Mouse (Mus musculus): Measurements from ENCODE around the gene Adam11. TPM values are rescaled to one million over a fixed set of nuclear protein-coding genes. Genes with fewer than 3 reads are reported as not detected.
A peak's percentile ranks its signal among the peaks of the same experiment; 100 is the strongest.

Gene Adam11
- polyA plus RNA-seq, 1 experiment from 2014 or later, result 0.20 TPM

DNA sequence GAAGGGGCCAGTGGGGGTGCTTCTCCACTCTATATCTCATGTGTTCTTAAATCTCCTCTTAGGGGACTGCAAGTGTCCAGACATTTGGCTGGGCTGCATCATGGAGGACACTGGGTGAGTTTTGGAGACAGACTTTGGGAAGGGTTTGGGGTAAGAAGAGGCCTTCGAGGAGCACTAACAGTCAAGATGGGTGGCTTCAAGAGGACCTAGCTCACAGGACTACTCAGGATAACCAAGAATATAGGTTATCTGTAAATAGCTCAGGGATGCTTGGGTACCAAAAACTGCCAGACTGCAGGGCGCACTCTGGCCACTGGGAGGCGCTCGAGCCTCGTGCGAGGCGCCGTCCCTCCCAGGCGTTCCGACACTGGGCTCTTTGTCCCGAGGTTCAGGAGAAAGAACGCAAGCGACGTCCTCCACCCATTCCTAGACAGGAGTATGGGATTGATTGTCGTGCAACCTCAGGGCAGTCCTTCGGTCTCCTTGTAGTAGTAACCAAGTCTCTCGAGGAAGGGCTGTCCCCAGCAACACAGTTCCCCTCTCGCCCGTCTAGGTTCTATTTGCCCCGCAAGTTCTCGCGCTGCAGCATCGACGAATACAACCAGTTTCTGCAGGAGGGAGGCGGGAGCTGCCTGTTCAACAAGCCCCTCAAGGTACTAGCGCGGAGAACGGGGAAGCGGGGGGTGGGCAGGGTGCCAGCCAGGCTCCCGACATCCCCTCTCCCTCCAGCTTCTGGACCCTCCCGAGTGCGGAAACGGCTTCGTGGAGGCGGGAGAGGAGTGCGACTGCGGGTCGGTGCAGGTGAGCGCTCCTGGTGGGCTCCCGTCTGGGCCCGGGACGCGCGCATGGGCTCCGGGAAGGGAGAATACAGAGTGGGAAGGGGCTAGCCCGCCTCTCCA is 12.7 kb downstream of the Adam11 start:
- Histone ChIP-seq H3K9ac (replicated peaks) (no peak overlapping the region), H3K4me3 (ENCODE audit: low read depth, low read length) (peak overlapping the region; percentile 49), H3K4me1 (ENCODE audit: insufficient read depth) (peaks cover 6% of the 10 kb centered on the region), H3K27me3 (ENCODE audit: insufficient read depth, low read length) (peaks cover 37% of the 10 kb centered on the region), H3K36me3 (replicated peaks; ENCODE audit: insufficient read depth, low read length) (no peaks in the 10 kb centered on the region), H3K9me3 (ENCODE audit: low read length) (no peaks in the 10 kb centered on the region), H3K27ac (ENCODE audit: low read depth) (peak overlapping the region; percentile 48), H3K4me2 (ENCODE audit: low read depth, low read length) (peak overlapping the region; percentile 77)
- peak; percentile 85 for DNase-seq
- TF ChIP-seq EP300 (IDR thresholded peaks at IDR 0.05; ENCODE audit: low read depth) (no peak), CTCF (IDR thresholded peaks at IDR 0.05; ENCODE audit: low read depth) (peak; percentile 98)
- under 1% methylated on average over 45 of the region's 46 CpGs for WGBS (ENCODE audit: insufficient replicate concordance)
- peak; percentile 51 for ATAC-seq

DNA sequence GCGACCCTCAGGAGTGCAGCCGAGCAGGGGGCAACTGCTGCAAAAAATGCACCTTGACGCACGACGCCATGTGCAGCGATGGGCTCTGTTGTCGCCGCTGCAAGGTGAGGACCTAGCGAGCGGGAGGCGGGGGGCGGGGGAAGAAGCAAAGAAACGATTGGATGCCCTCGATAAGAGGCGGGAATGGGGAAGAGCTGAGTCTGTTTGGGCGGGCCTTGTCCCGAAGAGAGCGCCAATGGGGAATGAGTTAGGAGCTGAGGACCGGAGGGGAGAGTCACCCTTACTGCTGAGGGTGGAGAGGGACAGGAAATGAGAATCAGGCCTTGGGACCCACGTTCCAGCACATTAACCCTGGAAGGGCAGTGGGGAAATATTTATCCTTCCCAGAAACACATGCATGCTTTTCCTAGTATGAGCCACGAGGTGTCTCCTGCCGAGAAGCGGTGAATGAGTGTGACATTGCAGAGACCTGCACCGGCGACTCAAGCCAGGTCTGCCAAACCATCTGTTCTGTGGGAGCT is 13.4 kb downstream of the Adam11 start:
- no peaks in the 10 kb centered on the region for H3K36me3 ChIP-seq (replicated peaks; ENCODE audit: insufficient read depth, low read length)
- H3K27me3 ChIP-seq (ENCODE audit: insufficient read depth, low read length), result peaks cover 37% of the 10 kb centered on the region
- H3K4me3 ChIP-seq (ENCODE audit: low read depth, low read length), result peak overlapping the region; percentile 49
- peak; percentile 54 for TF ChIP-seq CTCF (IDR thresholded peaks at IDR 0.05; ENCODE audit: low read depth)
- no peak for TF ChIP-seq EP300 (IDR thresholded peaks at IDR 0.05; ENCODE audit: low read depth)
- peak overlapping the region; percentile 77 for H3K4me2 ChIP-seq (ENCODE audit: low read depth, low read length)
- peaks cover 7% of the 10 kb centered on the region for H3K4me1 ChIP-seq (ENCODE audit: insufficient read depth)
- 3% methylated on average over 25 of the region's 25 CpGs for WGBS (ENCODE audit: insufficient replicate concordance)
- DNase-seq (peak; percentile 68), ATAC-seq (peak; percentile 77)
- no peak overlapping the region for H3K27ac ChIP-seq (ENCODE audit: low read depth)
- H3K9ac ChIP-seq (replicated peaks), result no peak overlapping the region
- H3K9me3 ChIP-seq (ENCODE audit: low read length), result no peaks in the 10 kb centered on the region

DNA sequence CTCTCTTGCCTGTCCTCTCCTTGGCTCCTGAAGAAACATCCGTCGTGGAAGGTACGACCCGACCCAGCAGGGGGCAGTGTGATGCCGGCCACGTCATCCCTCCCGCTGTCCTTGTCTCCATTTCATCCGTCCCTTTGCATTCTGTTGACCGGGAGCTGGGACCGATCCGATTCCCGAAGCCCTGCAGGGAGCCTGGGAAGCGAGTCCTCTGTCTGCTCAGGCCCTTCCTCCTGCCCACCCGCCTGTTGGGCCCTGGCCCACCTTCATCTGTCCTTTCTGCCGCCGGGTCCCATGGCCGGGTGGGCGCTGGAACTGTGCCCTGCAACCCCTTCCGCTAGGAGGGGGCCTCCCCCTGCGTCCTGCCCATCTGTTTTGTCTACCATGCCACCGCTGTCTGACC is 16.4 kb downstream of the Adam11 start:
- H3K27me3 ChIP-seq (ENCODE audit: insufficient read depth, low read length), result peaks cover 28% of the 10 kb centered on the region
- peak; percentile 64 for DNase-seq
- peaks cover 9% of the 10 kb centered on the region for H3K4me1 ChIP-seq (ENCODE audit: insufficient read depth)
- peak overlapping the region; percentile 26; the same call in 1 of the 2 replicates for H3K4me2 ChIP-seq (ENCODE audit: low read depth, low read length)
- no peak for TF ChIP-seq EP300 (IDR thresholded peaks at IDR 0.05; ENCODE audit: low read depth)
- TF ChIP-seq CTCF (IDR thresholded peaks at IDR 0.05; ENCODE audit: low read depth), result peak; percentile 72
- H3K9me3 ChIP-seq (ENCODE audit: low read length), result no peaks in the 10 kb centered on the region
- H3K36me3 ChIP-seq (replicated peaks; ENCODE audit: insufficient read depth, low read length), result no peaks in the 10 kb centered on the region
- H3K4me3 ChIP-seq (ENCODE audit: low read depth, low read length), result no peak overlapping the region
- no peak overlapping the region for H3K27ac ChIP-seq (ENCODE audit: low read depth)
- no peak for ATAC-seq
- H3K9ac ChIP-seq (replicated peaks), result no peak overlapping the region
- 53% methylated on average over 21 of the region's 21 CpGs for WGBS (ENCODE audit: insufficient replicate concordance)

DNA sequence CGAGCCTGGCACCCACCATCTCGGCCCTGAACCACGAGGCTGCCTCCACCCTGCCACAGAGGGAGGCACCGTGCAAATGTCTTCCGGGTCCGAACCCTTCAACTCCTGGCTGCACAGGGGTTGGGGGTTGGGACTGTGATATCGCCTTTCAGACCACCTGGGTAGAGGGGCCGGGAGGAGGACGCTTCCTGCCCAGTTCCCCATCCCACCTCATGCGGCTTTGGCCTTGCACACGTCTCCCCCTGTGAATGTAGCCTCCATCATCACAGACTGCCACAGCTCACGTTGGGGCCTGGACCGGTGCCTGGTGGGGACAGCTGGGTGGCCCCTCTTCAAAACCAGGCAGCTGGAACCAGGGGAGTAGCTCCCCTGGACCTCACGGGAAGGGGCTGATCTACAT is 16.9 kb downstream of the Adam11 start:
- H3K9me3 ChIP-seq (ENCODE audit: low read length), result no peaks in the 10 kb centered on the region
- H3K4me1 ChIP-seq (ENCODE audit: insufficient read depth), result peaks cover 9% of the 10 kb centered on the region
- no peak overlapping the region for H3K4me2 ChIP-seq (ENCODE audit: low read depth, low read length)
- WGBS (ENCODE audit: insufficient replicate concordance), result 70% methylated on average over 14 of the region's 14 CpGs
- no peak overlapping the region for H3K4me3 ChIP-seq (ENCODE audit: low read depth, low read length)
- DNase-seq, result no peak
- no peak overlapping the region for H3K27ac ChIP-seq (ENCODE audit: low read depth)
- no peak overlapping the region for H3K9ac ChIP-seq (replicated peaks)
- TF ChIP-seq CTCF (IDR thresholded peaks at IDR 0.05; ENCODE audit: low read depth) (no peak), EP300 (IDR thresholded peaks at IDR 0.05; ENCODE audit: low read depth) (no peak)
- peaks cover 28% of the 10 kb centered on the region for H3K27me3 ChIP-seq (ENCODE audit: insufficient read depth, low read length)
- H3K36me3 ChIP-seq (replicated peaks; ENCODE audit: insufficient read depth, low read length), result no peaks in the 10 kb centered on the region
- no peak for ATAC-seq

DNA sequence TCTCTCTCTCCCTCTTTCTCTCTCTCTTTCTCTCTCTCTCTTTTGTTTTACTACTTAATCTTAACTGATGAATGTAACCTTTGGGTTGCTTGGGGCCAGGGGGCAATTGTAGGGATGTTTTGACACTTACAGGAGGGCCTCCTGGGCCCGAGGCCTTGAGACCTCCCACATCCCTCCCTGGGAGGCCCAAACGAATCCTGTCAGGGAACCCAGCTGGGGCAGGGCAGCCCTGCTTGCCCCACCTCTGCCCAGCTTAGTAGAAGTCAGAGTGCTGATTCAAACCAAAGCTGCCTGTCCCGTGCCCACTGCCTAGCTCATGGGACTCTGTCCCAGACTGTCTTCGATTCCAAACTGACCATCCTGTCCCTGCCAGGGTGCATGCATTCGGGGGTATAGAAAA is 17.4 kb downstream of the Adam11 start:
- H3K9ac ChIP-seq (replicated peaks), result no peak overlapping the region
- no peaks in the 10 kb centered on the region for H3K36me3 ChIP-seq (replicated peaks; ENCODE audit: insufficient read depth, low read length)
- H3K4me3 ChIP-seq (ENCODE audit: low read depth, low read length), result no peak overlapping the region
- H3K4me1 ChIP-seq (ENCODE audit: insufficient read depth), result peaks cover 9% of the 10 kb centered on the region
- TF ChIP-seq CTCF (IDR thresholded peaks at IDR 0.05; ENCODE audit: low read depth) (no peak), EP300 (IDR thresholded peaks at IDR 0.05; ENCODE audit: low read depth) (no peak)
- peaks cover 28% of the 10 kb centered on the region for H3K27me3 ChIP-seq (ENCODE audit: insufficient read depth, low read length)
- no peak for ATAC-seq
- H3K27ac ChIP-seq (ENCODE audit: low read depth), result no peak overlapping the region
- no peak overlapping the region for H3K4me2 ChIP-seq (ENCODE audit: low read depth, low read length)
- DNase-seq, result no peak
- H3K9me3 ChIP-seq (ENCODE audit: low read length), result no peaks in the 10 kb centered on the region
- WGBS (ENCODE audit: insufficient replicate concordance), result 57% methylated on average over 5 of the region's 5 CpGs

DNA sequence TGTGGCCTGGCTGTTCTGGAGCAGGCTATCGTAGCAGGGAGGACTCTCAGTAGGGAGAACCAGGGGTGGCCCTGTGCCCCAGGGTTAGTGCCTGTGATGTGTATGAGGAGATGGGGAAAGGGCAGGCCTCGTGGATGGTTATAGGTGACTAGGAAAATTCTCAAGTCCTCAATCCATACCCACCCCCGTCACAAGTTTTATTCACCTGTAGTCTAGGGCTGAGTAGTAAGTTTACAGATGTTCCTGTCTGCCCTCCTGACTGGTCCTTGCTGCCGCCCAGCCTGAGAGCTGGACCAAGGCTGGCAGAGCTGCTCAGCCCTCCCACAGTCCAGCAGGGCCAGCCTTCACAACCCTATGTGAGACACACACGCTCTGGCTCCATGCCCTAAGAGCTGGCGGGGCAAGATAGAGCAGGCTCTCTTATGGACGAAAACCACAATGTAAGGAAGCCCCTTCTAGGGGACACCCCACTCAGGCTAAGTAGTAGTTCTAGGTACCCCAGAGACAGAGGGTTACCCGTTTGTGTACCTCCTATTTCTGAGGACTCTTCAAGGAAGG is 17.9 kb downstream of the Adam11 start:
- H3K27ac ChIP-seq (ENCODE audit: low read depth), result no peak overlapping the region
- TF ChIP-seq EP300 (IDR thresholded peaks at IDR 0.05; ENCODE audit: low read depth) (no peak), CTCF (IDR thresholded peaks at IDR 0.05; ENCODE audit: low read depth) (no peak)
- no peak overlapping the region for H3K4me2 ChIP-seq (ENCODE audit: low read depth, low read length)
- DNase-seq (no peak), ATAC-seq (no peak)
- H3K9ac ChIP-seq (replicated peaks), result no peak overlapping the region
- no peaks in the 10 kb centered on the region for H3K36me3 ChIP-seq (replicated peaks; ENCODE audit: insufficient read depth, low read length)
- 66% methylated on average over 8 of the region's 8 CpGs for WGBS (ENCODE audit: insufficient replicate concordance)
- H3K4me1 ChIP-seq (ENCODE audit: insufficient read depth), result peaks cover 7% of the 10 kb centered on the region
- peaks cover 25% of the 10 kb centered on the region for H3K27me3 ChIP-seq (ENCODE audit: insufficient read depth, low read length)
- H3K9me3 ChIP-seq (ENCODE audit: low read length), result no peaks in the 10 kb centered on the region
- H3K4me3 ChIP-seq (ENCODE audit: low read depth, low read length), result no peak overlapping the region
